Mouse (Mus musculus) megakaryocyte, embryonic 14.5 days (primary cell): ENCODE results near the gene Lbh. TPM values are rescaled to one million over a fixed set of nuclear protein-coding genes. Genes with fewer than 3 reads are reported as not detected.

Experiments
- H3K27me3 ChIP-seq: replicated peaks from 2 replicates; pipeline ENCODE3; 2012; ENCODE audit warnings: inconsistent platforms
- H3K36me3 ChIP-seq: replicated peaks from 2 replicates; pipeline ENCODE3; 2012; ENCODE audit warnings: low read length, inconsistent platforms, mixed read lengths
- H3K4me1 ChIP-seq: 2 replicates; pipeline ENCODE4 v1.6.1; 2012; ENCODE audit warnings: inconsistent platforms
- H3K4me3 ChIP-seq: replicated peaks from 2 replicates; pipeline ENCODE3; 2012; ENCODE audit warnings: moderate library complexity, mild to moderate bottlenecking, inconsistent platforms
- H3K9me3 ChIP-seq: 2 replicates; pipeline ENCODE4 v1.6.1; 2012; ENCODE audit warnings: inconsistent platforms
- FLI1 ChIP-seq: IDR thresholded peaks from 2 replicates; pipeline ENCODE4 v1.6.1; 2012; ENCODE audit warnings: low read length, inconsistent platforms, mixed read lengths
- GATA1 ChIP-seq: IDR thresholded peaks from 3 replicates; pipeline ENCODE4 v1.6.1; 2012; ENCODE audit warnings: mixed read lengths, low read length, inconsistent platforms, borderline replicate concordance
- polyA plus RNA-seq: library from polyadenylated mRNA; stranded (reverse); fragments of >175 nt; gene quantifications from 2 replicates; pipeline ENCODE4 v1.2.3, GENCODE M21; 2012; ENCODE audit warnings: low replicate concordance; ENCODE audit not compliant: insufficient read depth

The Lbh gene
- polyA plus RNA-seq, 1 experiment = 15.9 TPM

DNA sequence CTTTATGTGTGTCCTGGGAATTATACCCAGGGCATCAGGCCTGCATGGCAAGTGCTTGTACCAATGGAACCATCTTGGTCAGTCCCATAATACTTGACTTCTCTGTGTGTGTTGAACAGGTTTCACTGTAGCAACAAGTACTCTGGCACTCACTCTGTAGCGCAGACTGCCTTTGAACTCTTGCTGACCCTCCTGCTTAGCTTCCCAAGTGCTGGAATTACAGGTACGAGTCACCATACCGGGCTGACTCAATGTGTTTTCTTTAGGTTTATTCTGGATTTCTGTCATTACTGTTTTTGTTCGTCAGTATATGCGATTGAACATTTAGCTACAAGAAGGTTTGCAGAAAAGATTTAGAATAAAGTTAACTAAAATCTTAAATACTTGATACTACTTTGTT, 20.1 kb upstream of the Lbh start:
- no peaks in the 10 kb centered on the region for H3K36me3 ChIP-seq
- TF ChIP-seq FLI1 (no peak), GATA1 (no peak)
- H3K27me3 ChIP-seq = peaks cover 5% of the 10 kb centered on the region
- H3K9me3 ChIP-seq = no peaks in the 10 kb centered on the region
- H3K4me3 ChIP-seq = no peak overlapping the region
- H3K4me1 ChIP-seq = peaks cover 5% of the 10 kb centered on the region; the same call in 1 of the 2 replicates

- Histone ChIP-seq H3K4me1 (peaks cover 5% of the 10 kb centered on the region; the same call in 1 of the 2 replicates), H3K36me3 (no peaks in the 10 kb centered on the region), H3K27me3 (peaks cover 5% of the 10 kb centered on the region), H3K9me3 (no peaks in the 10 kb centered on the region), H3K4me3 (peak overlapping the region; percentile 16)
- TF ChIP-seq FLI1 = no peak
- TF ChIP-seq GATA1 = no peak
These were observed 19.3 kb upstream of the Lbh start for GRCm38 (mm10) chr17:72898775-72899174.

GRCm38 (mm10) chr17:72901021-72901420, 17.1 kb upstream of the Lbh start:
- Histone ChIP-seq H3K4me3 (no peak overlapping the region), H3K9me3 (no peaks in the 10 kb centered on the region), H3K36me3 (no peaks in the 10 kb centered on the region), H3K27me3 (peaks cover 8% of the 10 kb centered on the region), H3K4me1 (peaks cover 5% of the 10 kb centered on the region; the same call in 1 of the 2 replicates)
- TF ChIP-seq GATA1 = no peak
- no peak for TF ChIP-seq FLI1

DNA sequence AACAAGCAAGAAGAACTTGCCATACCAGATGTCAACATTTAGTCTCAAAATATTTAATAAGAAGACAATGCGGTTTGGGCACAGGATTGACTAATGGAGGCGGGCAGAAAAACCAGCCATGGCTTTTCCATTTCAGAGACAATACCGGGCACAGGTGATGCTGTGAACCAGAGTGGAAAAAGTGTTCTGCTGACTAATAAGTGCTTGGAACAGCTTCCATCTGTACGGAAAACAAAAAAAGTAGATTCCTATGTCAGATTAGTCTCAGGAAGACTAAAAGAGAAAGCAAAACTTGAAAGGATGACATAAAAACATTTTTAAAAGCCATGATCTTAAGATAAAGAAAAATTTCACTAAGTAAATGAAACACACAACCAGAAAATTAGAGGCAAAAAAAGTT, 16.4 kb upstream of the Lbh start:
- peaks cover 11% of the 10 kb centered on the region for H3K27me3 ChIP-seq
- H3K9me3 ChIP-seq = no peaks in the 10 kb centered on the region
- H3K36me3 ChIP-seq = no peaks in the 10 kb centered on the region
- H3K4me1 ChIP-seq = peaks cover 5% of the 10 kb centered on the region; the same call in 1 of the 2 replicates
- H3K4me3 ChIP-seq = no peak overlapping the region
- TF ChIP-seq GATA1 = no peak
- no peak for TF ChIP-seq FLI1

- TF ChIP-seq FLI1 (no peak), GATA1 (no peak)
- no peak overlapping the region for H3K4me3 ChIP-seq
- H3K4me1 ChIP-seq = peaks cover 5% of the 10 kb centered on the region; the same call in 1 of the 2 replicates
- peaks cover 22% of the 10 kb centered on the region for H3K27me3 ChIP-seq
- no peaks in the 10 kb centered on the region for H3K36me3 ChIP-seq
- H3K9me3 ChIP-seq = no peaks in the 10 kb centered on the region
These were observed 14.8 kb upstream of the Lbh start for GRCm38 (mm10) chr17:72903321-72903720.

GRCm38 (mm10) chr17:72903921-72904421, 14.1 kb upstream of the Lbh start:
- TF ChIP-seq GATA1 (no peak), FLI1 (no peak)
- Histone ChIP-seq H3K9me3 (no peaks in the 10 kb centered on the region), H3K36me3 (no peaks in the 10 kb centered on the region), H3K27me3 (peaks cover 22% of the 10 kb centered on the region), H3K4me3 (no peak overlapping the region), H3K4me1 (peaks cover under 1% of the 10 kb centered on the region; the same call in 1 of the 2 replicates)

- peaks cover 24% of the 10 kb centered on the region for H3K27me3 ChIP-seq
- TF ChIP-seq GATA1 = no peak
- TF ChIP-seq FLI1 = no peak
- no peaks in the 10 kb centered on the region for H3K4me1 ChIP-seq
- no peak overlapping the region for H3K4me3 ChIP-seq
- H3K36me3 ChIP-seq = no peaks in the 10 kb centered on the region
- no peaks in the 10 kb centered on the region for H3K9me3 ChIP-seq
These were observed 13.2 kb upstream of the Lbh start for GRCm38 (mm10) chr17:72904873-72905272.

DNA sequence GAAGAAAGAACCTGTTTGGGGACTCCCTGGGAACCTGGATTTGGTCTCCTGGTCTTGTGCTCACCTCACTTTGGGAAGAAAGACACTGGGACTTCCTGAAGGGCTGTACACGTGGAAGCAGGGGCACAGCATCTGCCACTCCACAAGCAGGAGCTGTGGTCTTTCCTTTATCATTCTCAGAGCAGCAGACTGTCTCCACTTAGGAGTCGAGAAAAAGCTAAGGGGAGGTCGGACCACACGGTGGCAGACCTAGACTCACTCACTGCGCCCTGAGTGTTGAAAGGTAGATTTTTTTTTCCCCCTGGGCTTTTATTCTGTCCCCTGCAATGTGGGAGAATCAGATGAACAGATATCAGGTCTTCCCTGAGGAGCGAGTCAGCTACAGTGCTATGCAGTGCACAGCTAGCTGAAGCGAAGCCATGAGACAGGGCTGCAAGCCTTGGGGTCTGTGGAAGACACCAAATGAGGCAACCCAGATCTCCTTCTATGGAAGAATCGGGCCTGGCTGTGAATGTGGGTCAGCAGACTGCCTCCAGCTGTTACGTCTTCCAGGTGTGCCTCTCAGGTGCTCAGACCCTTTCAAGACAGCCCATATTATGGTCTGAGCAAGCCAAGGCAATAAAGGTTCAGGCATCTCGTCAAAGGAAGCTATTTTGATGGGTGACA, 11.7 kb upstream of the Lbh start:
- Histone ChIP-seq H3K4me3 (no peak overlapping the region), H3K27me3 (peaks cover 30% of the 10 kb centered on the region), H3K36me3 (no peaks in the 10 kb centered on the region), H3K9me3 (no peaks in the 10 kb centered on the region), H3K4me1 (no peaks in the 10 kb centered on the region)
- TF ChIP-seq FLI1 = no peak
- no peak for TF ChIP-seq GATA1

DNA sequence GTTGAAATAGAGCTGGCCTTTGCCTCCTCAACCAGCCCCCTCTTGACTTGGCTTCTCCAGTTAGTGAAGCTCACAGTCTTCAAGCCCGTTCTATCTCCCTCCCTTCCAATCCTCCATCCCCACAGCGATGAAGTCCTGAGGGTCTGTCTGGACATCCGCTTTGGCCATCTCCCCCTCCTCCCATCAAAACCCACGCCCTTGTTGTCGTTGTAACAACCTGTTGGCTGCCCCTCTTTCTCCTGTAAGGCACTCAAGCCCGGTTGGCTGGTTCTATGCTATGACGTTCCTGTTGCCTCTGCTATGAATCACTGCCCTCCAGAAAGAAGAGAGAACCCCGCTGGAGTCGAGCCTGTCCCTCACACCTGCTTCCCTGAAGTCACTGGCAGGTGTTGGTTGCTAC, 10.9 kb upstream of the Lbh start:
- no peaks in the 10 kb centered on the region for H3K36me3 ChIP-seq
- H3K9me3 ChIP-seq = no peaks in the 10 kb centered on the region
- H3K27me3 ChIP-seq = peaks cover 31% of the 10 kb centered on the region
- no peaks in the 10 kb centered on the region for H3K4me1 ChIP-seq
- H3K4me3 ChIP-seq = no peak overlapping the region
- no peak for TF ChIP-seq GATA1
- no peak for TF ChIP-seq FLI1

DNA sequence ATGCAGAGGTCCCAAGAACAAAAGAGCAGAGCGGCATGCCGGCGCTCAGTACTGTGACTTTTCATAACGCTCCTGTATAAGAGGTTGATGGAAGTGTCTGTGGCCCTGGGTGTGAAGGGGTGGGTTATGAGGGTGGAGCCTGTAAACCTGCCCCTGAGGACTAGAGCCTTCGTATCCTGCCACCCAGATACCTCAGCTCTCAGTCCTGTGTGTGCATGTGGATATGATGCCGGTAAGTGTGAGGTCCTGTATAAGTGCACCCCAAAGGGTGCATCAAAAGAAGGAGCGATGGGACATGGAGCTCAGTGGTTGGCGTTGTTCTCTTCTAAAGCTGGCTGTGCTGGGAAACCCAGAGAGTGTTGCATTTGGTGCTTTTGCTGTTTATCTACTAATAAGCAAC, 10.3 kb upstream of the Lbh start:
- peaks cover 29% of the 10 kb centered on the region for H3K27me3 ChIP-seq
- no peaks in the 10 kb centered on the region for H3K4me1 ChIP-seq
- no peaks in the 10 kb centered on the region for H3K36me3 ChIP-seq
- no peaks in the 10 kb centered on the region for H3K9me3 ChIP-seq
- TF ChIP-seq GATA1 = no peak
- no peak for TF ChIP-seq FLI1
- no peak overlapping the region for H3K4me3 ChIP-seq

- H3K27me3 ChIP-seq = peaks cover 29% of the 10 kb centered on the region
- no peaks in the 10 kb centered on the region for H3K4me1 ChIP-seq
- no peaks in the 10 kb centered on the region for H3K36me3 ChIP-seq
- H3K4me3 ChIP-seq = no peak overlapping the region
- TF ChIP-seq GATA1 (no peak), FLI1 (no peak)
- no peaks in the 10 kb centered on the region for H3K9me3 ChIP-seq
These were observed 9.5 kb upstream of the Lbh start for GRCm38 (mm10) chr17:72908561-72908960.
